Mouse (Mus musculus) heart, embryonic 11.5 days (tissue): ENCODE data around the gene Olfr996. TPM values are rescaled to one million over a fixed set of nuclear protein-coding genes. Genes with fewer than 3 reads are reported as not detected.
"Not testable (repeated sequence)": the region's sequence is repeated elsewhere in the genome, so short reads cannot be mapped to it uniquely, and the experiment has no call there.

Experiments used
- ATAC-seq: fragments of 200-750 bp; cut with Nextera tagmentation; replicated peaks from 2 replicates; pipeline ENCODE4 v1.8.0; 2017; ENCODE audit warnings: moderate library complexity; ENCODE audit not compliant: insufficient number of reproducible peaks, low FRiP score, low TSS enrichment
- H3K27ac ChIP-seq: fragments of 300-500 bp; sonication (generic); 2 replicates; pipeline ENCODE4 v1.5.1; 2014; ENCODE audit warnings: mild to moderate bottlenecking, low read depth, low read length
- H3K27me3 ChIP-seq: fragments of 300-500 bp; sonication (generic); 2 replicates; pipeline ENCODE4 v1.6.1; 2014; ENCODE audit warnings: mild to moderate bottlenecking, low read length, mixed read lengths; ENCODE audit not compliant: control insufficient read depth, insufficient read depth
- H3K36me3 ChIP-seq: fragments of 300-500 bp; sonication (generic); 2 replicates; pipeline ENCODE4 v1.6.1; 2014; ENCODE audit warnings: mild to moderate bottlenecking, low read length, moderate library complexity, mixed read lengths; ENCODE audit not compliant: control insufficient read depth, insufficient read depth
- H3K4me1 ChIP-seq: fragments of 300-500 bp; sonication (generic); 2 replicates; pipeline ENCODE4 v1.6.1; 2014; ENCODE audit warnings: low read length; ENCODE audit not compliant: control insufficient read depth, insufficient read depth
- H3K4me2 ChIP-seq: fragments of 300-500 bp; sonication (generic); 2 replicates; pipeline ENCODE4 v1.6.1; 2014; ENCODE audit warnings: mild to moderate bottlenecking, moderate library complexity
- H3K4me3 ChIP-seq: fragments of 300-500 bp; sonication (generic); 2 replicates; pipeline ENCODE4 v1.5.1; 2014; ENCODE audit warnings: low read depth, low read length
- H3K9ac ChIP-seq: fragments of 300-500 bp; sonication (generic); 2 replicates; pipeline ENCODE4 v1.6.1; 2014; ENCODE audit warnings: mild to moderate bottlenecking, low read depth, low read length, moderate library complexity
- H3K9me3 ChIP-seq: fragments of 300-500 bp; sonication (generic); replicated peaks from 2 replicates; pipeline ENCODE4 v1.6.1; 2016; ENCODE audit warnings: low read length; ENCODE audit not compliant: control insufficient read depth
- WGBS: fragments of 180-500 bp; shearing (Covaris S2); extraction: QIAGEN DNeasy Blood & Tissue Kit; methylation state at CpG from one replicate; pipeline ENCODE4 v1.1.7; 2014; ENCODE audit not compliant: insufficient replicate concordance; 5-methylcytosine and 5-hydroxymethylcytosine counted together
- polyA plus RNA-seq: library from polyadenylated mRNA; unstranded; fragments of >200 nt; fragmentation: Nextera tagmentation; extraction: Ambion mirVana; gene quantifications from 2 replicates; pipeline ENCODE4 v1.2.1, GENCODE M21; 2014

Gene Olfr996
- not detected in 2 replicates for polyA plus RNA-seq

GRCm38 (mm10) chr2:85578915-85579314 lies at the start of gene Olfr996:
Gene Olfr996 (plus strand): TSS chr2:85579215.
- H3K9ac ChIP-seq, result no peak within 1 kb of the TSS

DNA sequence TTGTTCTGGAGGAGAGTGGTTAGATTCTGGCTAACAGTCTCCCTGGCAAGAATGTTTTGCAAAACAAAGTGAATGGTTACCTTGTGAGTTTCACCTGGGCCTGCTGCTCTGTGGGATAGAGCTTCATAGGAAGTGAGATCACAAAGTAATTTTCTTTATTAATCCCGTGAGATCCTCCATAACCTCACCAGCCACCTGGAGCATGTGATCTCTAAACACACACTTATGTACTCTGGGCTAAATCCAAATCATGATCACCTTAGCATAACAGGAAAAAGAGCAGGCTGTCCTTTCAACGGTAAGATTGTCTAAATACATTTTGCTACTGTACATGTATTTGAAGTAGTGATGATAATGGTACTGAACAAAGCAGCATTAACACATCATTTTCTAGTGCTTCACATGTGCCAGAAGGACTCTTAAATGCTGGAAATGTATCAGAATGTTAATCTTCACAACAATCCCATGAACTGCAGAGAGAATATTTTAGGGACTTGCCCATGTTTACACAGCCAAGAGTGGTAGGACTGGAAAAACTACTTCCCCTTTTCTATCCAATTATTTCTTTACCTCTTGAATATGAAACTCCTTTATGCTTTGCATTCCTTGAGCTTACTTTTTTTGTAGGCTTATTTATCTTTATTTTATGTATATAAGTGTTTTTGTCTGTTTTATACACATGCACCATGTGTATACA lies 46.8 kb upstream of the Olfr996 start:
- Histone ChIP-seq H3K27me3 (no peaks in the 10 kb centered on the region), H3K4me2 (no peak overlapping the region), H3K27ac (no peak overlapping the region), H3K9me3 (no peaks in the 10 kb centered on the region), H3K36me3 (no peaks in the 10 kb centered on the region), H3K4me1 (no peaks in the 10 kb centered on the region), H3K9ac (no peak overlapping the region), H3K4me3 (no peak overlapping the region)
- WGBS, result 57% methylated on average over 2 of the region's 2 CpGs
- ATAC-seq, result no peak

More at GRCm38 (mm10) chr2:85578915-85579314, at the start of gene Olfr996:
- Histone ChIP-seq H3K4me3 (no peak within 1 kb of the TSS), H3K27me3 (no peaks in the 10 kb centered on the region), H3K27ac (no peak within 1 kb of the TSS), H3K9me3 (no peaks in the 10 kb centered on the region), H3K36me3 (no peaks in the 10 kb centered on the region), H3K4me1 (no peaks in the 10 kb centered on the region), H3K4me2 (no peak within 1 kb of the TSS)
- no peak for ATAC-seq

DNA sequence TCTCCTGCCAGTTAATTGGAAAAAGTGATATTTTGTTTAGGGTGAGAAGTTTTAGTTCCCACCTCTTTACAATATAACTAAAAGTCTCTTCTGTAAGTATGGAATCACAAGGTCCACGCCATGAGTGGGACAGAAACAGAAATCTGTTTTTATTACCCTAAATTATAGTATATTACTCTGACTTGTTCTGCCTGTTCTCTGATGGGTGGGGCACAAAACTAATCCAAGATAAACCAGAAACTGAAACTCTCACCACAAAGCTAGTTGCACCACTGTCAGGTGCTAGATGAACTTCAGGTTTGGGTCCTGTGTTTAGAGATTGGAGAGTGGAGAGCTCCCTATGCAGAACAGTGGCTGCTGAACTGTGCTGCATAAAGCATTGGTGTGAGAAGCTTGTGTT lies 45.1 kb upstream of the Olfr996 start:
- no peak for ATAC-seq
- WGBS, result 74% methylated on average over 1 of the region's 1 CpGs
- Histone ChIP-seq H3K9ac (no peak overlapping the region), H3K4me3 (no peak overlapping the region), H3K36me3 (no peaks in the 10 kb centered on the region), H3K27me3 (no peaks in the 10 kb centered on the region), H3K4me1 (no peaks in the 10 kb centered on the region), H3K9me3 (no peaks in the 10 kb centered on the region), H3K4me2 (no peak overlapping the region), H3K27ac (no peak overlapping the region)

DNA sequence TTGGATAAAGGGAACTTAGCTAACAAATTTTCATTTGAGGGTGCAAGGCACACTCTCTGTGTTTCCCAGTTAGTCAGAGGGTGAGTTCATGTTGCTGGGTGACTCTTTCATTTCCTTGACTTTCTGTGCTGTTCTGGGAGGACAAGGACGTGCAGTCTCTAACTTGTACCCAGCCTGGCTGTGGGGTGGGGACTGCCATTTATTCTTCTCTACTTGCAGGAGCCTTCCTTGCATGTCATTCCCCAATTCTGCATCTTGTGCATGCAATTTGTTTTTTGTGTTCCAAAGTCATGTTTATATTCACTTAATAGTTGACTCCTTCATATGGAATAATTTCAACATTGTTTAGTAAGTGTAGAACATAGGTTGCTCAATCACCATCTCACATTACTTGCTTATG lies 24.2 kb upstream of the Olfr996 start:
- no peaks in the 10 kb centered on the region for H3K4me1 ChIP-seq
- H3K36me3 ChIP-seq, result no peaks in the 10 kb centered on the region
- H3K27ac ChIP-seq, result no peak overlapping the region
- H3K9ac ChIP-seq, result no peak overlapping the region
- H3K27me3 ChIP-seq, result no peaks in the 10 kb centered on the region
- 69% methylated on average over 1 of the region's 1 CpGs for WGBS
- no peaks in the 10 kb centered on the region for H3K9me3 ChIP-seq
- no peak overlapping the region for H3K4me3 ChIP-seq
- no peak overlapping the region for H3K4me2 ChIP-seq
- ATAC-seq, result no peak

- no peaks in the 10 kb centered on the region for H3K27me3 ChIP-seq
- no peak for ATAC-seq
- 52% methylated on average over 4 of the region's 4 CpGs for WGBS
- H3K9ac ChIP-seq, result no peak overlapping the region
- H3K4me2 ChIP-seq, result no peak overlapping the region
- H3K4me3 ChIP-seq, result no peak overlapping the region
- no peak overlapping the region for H3K27ac ChIP-seq
- no peaks in the 10 kb centered on the region for H3K4me1 ChIP-seq
- H3K9me3 ChIP-seq, result no peaks in the 10 kb centered on the region
- H3K36me3 ChIP-seq, result no peaks in the 10 kb centered on the region
These were observed 18.8 kb upstream of the Olfr996 start for GRCm38 (mm10) chr2:85560226-85560625.

DNA sequence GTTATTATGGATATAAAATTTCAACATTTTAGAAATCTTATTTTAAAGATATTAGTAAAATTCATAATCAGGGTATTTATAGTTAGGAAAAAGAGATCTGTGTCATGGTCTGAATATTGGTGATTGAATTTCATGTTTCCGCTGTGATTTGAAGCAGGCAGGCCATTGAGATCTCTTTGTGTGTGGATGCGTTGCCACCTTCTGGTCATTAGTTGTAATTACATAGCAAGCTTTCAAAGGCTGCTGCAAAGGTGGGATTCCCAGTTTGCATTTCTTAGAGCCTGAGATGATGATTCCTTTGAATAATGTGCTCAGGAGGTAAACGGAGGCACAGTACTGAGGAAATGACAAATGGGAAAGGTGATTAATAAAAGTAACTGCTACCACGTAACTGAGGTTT lies 17.8 kb upstream of the Olfr996 start:
- ATAC-seq, result no peak
- WGBS, result 23% methylated on average over 4 of the region's 4 CpGs
- no peak overlapping the region for H3K4me3 ChIP-seq
- no peaks in the 10 kb centered on the region for H3K36me3 ChIP-seq
- no peak overlapping the region for H3K27ac ChIP-seq
- no peak overlapping the region for H3K4me2 ChIP-seq
- no peaks in the 10 kb centered on the region for H3K9me3 ChIP-seq
- H3K4me1 ChIP-seq, result no peaks in the 10 kb centered on the region
- no peak overlapping the region for H3K9ac ChIP-seq
- H3K27me3 ChIP-seq, result no peaks in the 10 kb centered on the region

DNA sequence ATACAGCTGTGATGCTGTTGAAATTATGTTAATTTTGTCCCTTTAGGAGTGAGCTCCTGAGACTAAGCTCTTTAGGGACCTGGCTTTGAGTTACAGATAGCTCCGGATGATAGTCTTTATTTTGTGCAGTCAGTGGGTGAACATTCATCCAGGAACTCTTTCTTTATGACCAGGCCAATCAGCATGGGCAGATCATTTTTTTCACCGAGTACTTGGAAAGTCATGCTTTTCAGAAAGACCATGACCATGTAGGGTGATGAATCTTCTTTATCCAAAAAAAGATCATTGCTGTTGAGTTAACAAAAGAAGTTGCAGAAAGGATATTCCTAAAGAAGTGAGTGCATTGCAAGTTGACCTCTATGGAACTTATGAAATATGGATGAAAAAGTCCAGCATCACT lies 9.6 kb downstream of the Olfr996 start, which contains the start of gene Olfr998:
Olfr998 (plus strand) TSS at position 301 of the 400 bp plus-strand sequence.
- H3K9ac ChIP-seq, H3K9me3 ChIP-seq, H3K36me3 ChIP-seq, H3K27ac ChIP-seq, H3K27me3 ChIP-seq, ATAC-seq, H3K4me1 ChIP-seq, H3K4me3 ChIP-seq, H3K4me2 ChIP-seq: not testable (repeated sequence)
- 67% methylated on average over 2 of the region's 2 CpGs for WGBS

DNA sequence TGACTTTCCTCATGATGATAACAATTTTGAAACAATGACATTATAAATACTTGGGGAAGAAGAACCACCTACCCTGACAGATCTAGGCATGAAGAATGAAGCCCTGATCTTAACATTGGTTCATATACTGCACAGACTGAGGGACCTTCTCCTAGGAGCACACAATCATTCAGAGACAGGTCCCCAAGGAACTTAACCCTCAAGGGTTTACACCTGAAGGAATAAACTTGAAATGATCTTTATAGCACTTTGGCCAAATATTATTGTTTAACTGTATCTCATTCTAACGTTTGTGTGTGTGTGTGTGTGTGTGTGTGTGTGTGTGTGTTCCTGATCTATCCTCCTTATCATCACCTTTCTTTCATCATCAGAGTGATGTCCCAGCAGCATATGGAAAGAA lies 32.8 kb downstream of the Olfr996 start, which contains the start of gene Olfr1000:
Olfr1000 (minus strand) TSS at position 101 of the 400 bp plus-strand sequence.
- H3K4me1 ChIP-seq, result no peaks in the 10 kb centered on the region
- no peak within 1 kb of the TSS for H3K4me2 ChIP-seq
- no peaks in the 10 kb centered on the region for H3K27me3 ChIP-seq
- ATAC-seq, result no peak
- no peak within 1 kb of the TSS for H3K4me3 ChIP-seq
- 44% methylated on average over 1 of the region's 1 CpGs for WGBS
- no peaks in the 10 kb centered on the region for H3K36me3 ChIP-seq
- no peak within 1 kb of the TSS for H3K27ac ChIP-seq
- H3K9me3 ChIP-seq, result no peaks in the 10 kb centered on the region
- H3K9ac ChIP-seq, result no peak within 1 kb of the TSS
